Mouse (Mus musculus) liver, embryonic 12.5 days (tissue): ENCODE data around the gene Pigp. TPM values are rescaled to one million over a fixed set of nuclear protein-coding genes. Genes with fewer than 3 reads are reported as not detected.
"Not testable (repeated sequence)": the region's sequence is repeated elsewhere in the genome, so short reads cannot be mapped to it uniquely, and the experiment has no call there.

Experiments used
- ATAC-seq: fragments of 200-750 bp; cut with Nextera tagmentation; 2 replicates; pipeline ENCODE4 v1.8.0; 2017; ENCODE audit warnings: moderate number of reproducible peaks, mild to moderate bottlenecking, moderate library complexity
- H3K27ac ChIP-seq: fragments of 300-500 bp; sonication (generic); 2 replicates; pipeline ENCODE4 v1.5.1; 2016; ENCODE audit warnings: mild to moderate bottlenecking
- H3K27me3 ChIP-seq: fragments of 300-500 bp; sonication (generic); replicated peaks from 2 replicates; pipeline ENCODE4 v1.6.1; 2016; ENCODE audit warnings: mild to moderate bottlenecking, moderate library complexity
- H3K36me3 ChIP-seq: fragments of 300-500 bp; sonication (generic); 2 replicates; pipeline ENCODE4 v1.6.1; 2016; ENCODE audit warnings: mild to moderate bottlenecking, moderate library complexity
- H3K4me1 ChIP-seq: fragments of 300-500 bp; sonication (generic); 2 replicates; pipeline ENCODE4 v1.6.1; 2016
- H3K4me2 ChIP-seq: fragments of 300-500 bp; sonication (generic); 2 replicates; pipeline ENCODE4 v1.6.1; 2016; ENCODE audit warnings: mild to moderate bottlenecking, moderate library complexity
- H3K4me3 ChIP-seq: fragments of 300-500 bp; sonication (generic); 2 replicates; pipeline ENCODE4 v1.5.1; 2016; ENCODE audit warnings: mild to moderate bottlenecking, moderate library complexity
- H3K9ac ChIP-seq: fragments of 300-500 bp; sonication (generic); 2 replicates; pipeline ENCODE4 v1.6.1; 2016; ENCODE audit warnings: mild to moderate bottlenecking, moderate library complexity
- H3K9me3 ChIP-seq: fragments of 300-500 bp; sonication (generic); replicated peaks from 2 replicates; pipeline ENCODE4 v1.6.1; 2016; ENCODE audit warnings: mild to moderate bottlenecking, moderate library complexity
- WGBS: fragments of 180-500 bp; shearing (Covaris S2); methylation state at CpG from one replicate; pipeline ENCODE4 v1.1.7; 2016; ENCODE audit not compliant: insufficient replicate concordance; 5-methylcytosine and 5-hydroxymethylcytosine counted together
- polyA plus RNA-seq: library from polyadenylated mRNA; unstranded; fragments of >200 nt; fragmentation: Nextera tagmentation; extraction: Ambion mirVana; gene quantifications from 2 replicates; pipeline ENCODE4 v1.2.1, GENCODE M21; 2016

Pigp gene
- polyA plus RNA-seq, 1 experiment from 2014 or later: 53.7 TPM

- H3K4me2 ChIP-seq: no peak overlapping the region
- H3K27ac ChIP-seq: no peak overlapping the region
- no peaks in the 10 kb centered on the region for H3K9me3 ChIP-seq
- no peaks in the 10 kb centered on the region for H3K36me3 ChIP-seq
- no peak overlapping the region for H3K4me3 ChIP-seq
- WGBS: 28% methylated on average over 7 of the region's 7 CpGs
- no peaks in the 10 kb centered on the region for H3K27me3 ChIP-seq
- peaks cover 18% of the 10 kb centered on the region for H3K4me1 ChIP-seq
- ATAC-seq: no peak
- H3K9ac ChIP-seq: no peak overlapping the region
Observed at GRCm38 (mm10) chr16:94356046-94356445, 15.6 kb downstream of the Pigp start.

GRCm38 (mm10) chr16:94354450-94354849, 17.2 kb downstream of the Pigp start:
- H3K9me3 ChIP-seq: no peaks in the 10 kb centered on the region
- ATAC-seq: no peak
- H3K4me3 ChIP-seq: no peak overlapping the region
- no peaks in the 10 kb centered on the region for H3K27me3 ChIP-seq
- peaks cover 18% of the 10 kb centered on the region for H3K4me1 ChIP-seq
- H3K9ac ChIP-seq: no peak overlapping the region
- H3K36me3 ChIP-seq: no peaks in the 10 kb centered on the region
- no peak overlapping the region for H3K4me2 ChIP-seq
- no peak overlapping the region for H3K27ac ChIP-seq
- WGBS: 40% methylated on average over 9 of the region's 9 CpGs

- Histone ChIP-seq H3K4me1 (no peaks in the 10 kb centered on the region), H3K36me3 (no peaks in the 10 kb centered on the region), H3K4me2 (no peak overlapping the region), H3K27ac (no peak overlapping the region), H3K27me3 (no peaks in the 10 kb centered on the region), H3K9ac (no peak overlapping the region), H3K9me3 (no peaks in the 10 kb centered on the region), H3K4me3 (no peak overlapping the region)
- WGBS: 73% methylated on average over 10 of the region's 10 CpGs
- no peak for ATAC-seq
Observed at GRCm38 (mm10) chr16:94350287-94350677, 21.4 kb downstream of the Pigp start.

DNA sequence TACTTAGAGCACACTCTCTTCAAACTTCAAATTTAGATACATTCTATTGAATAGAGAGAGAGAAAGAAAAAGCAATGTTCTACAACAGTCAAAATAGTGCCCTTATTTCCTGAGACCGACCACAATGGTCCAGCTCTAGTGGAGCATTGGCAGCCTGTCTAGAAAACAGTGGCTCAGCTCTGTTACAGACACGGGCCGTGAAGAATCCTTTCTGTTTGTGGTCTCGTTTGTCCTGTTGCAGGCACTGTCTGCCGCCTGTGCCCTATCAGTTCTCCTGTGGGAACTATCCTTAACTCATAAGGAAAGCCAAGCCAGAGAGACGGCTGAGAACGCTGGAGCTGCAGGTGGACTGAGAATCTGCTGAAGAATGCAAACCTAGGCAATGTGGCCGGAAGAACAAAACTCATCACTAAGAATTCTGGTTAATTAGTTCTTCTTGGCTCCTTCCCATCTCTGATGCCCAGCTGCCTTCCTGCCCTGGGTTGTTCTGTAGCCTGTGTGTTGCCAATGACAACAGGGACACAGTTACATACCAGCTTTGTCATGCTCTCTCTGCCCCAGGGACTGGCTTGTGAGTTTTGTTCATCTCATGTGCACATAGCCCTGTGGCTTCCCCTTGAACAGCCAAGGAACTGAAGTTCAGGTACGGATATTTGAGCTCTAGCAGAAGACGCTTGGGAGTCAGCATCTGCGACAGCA, 21.9 kb downstream of the Pigp start:
- WGBS: 63% methylated on average over 11 of the region's 11 CpGs
- no peaks in the 10 kb centered on the region for H3K9me3 ChIP-seq
- ATAC-seq: no peak
- H3K4me1 ChIP-seq: no peaks in the 10 kb centered on the region
- H3K9ac ChIP-seq: no peak overlapping the region
- H3K4me2 ChIP-seq: no peak overlapping the region
- H3K36me3 ChIP-seq: no peaks in the 10 kb centered on the region
- H3K4me3 ChIP-seq: no peak overlapping the region
- no peak overlapping the region for H3K27ac ChIP-seq
- no peaks in the 10 kb centered on the region for H3K27me3 ChIP-seq

- H3K36me3 ChIP-seq: no peaks in the 10 kb centered on the region
- H3K9ac ChIP-seq: no peak overlapping the region
- H3K4me1 ChIP-seq: no peaks in the 10 kb centered on the region
- 77% methylated on average over 2 of the region's 2 CpGs for whole genome bisulfite sequencing
- no peak for ATAC-seq
- no peaks in the 10 kb centered on the region for H3K9me3 ChIP-seq
- no peak overlapping the region for H3K4me3 ChIP-seq
- no peak overlapping the region for H3K4me2 ChIP-seq
- H3K27ac ChIP-seq: no peak overlapping the region
- no peaks in the 10 kb centered on the region for H3K27me3 ChIP-seq
Observed at GRCm38 (mm10) chr16:94348779-94349178, 22.9 kb downstream of the Pigp start.

- Histone ChIP-seq H3K4me2 (no peak overlapping the region), H3K36me3 (no peaks in the 10 kb centered on the region), H3K4me3 (no peak overlapping the region), H3K27ac (no peak overlapping the region), H3K4me1 (no peaks in the 10 kb centered on the region), H3K9ac (no peak overlapping the region), H3K9me3 (no peaks in the 10 kb centered on the region), H3K27me3 (no peaks in the 10 kb centered on the region)
- ATAC-seq: no peak
- 64% methylated on average over 7 of the region's 7 CpGs for WGBS
Observed at GRCm38 (mm10) chr16:94347080-94347731, 24.4 kb downstream of the Pigp start.

- 71% methylated on average over 1 of the region's 1 CpGs for WGBS
- no peak for ATAC-seq
- no peak overlapping the region for H3K4me3 ChIP-seq
- H3K36me3 ChIP-seq: no peaks in the 10 kb centered on the region
- no peaks in the 10 kb centered on the region for H3K4me1 ChIP-seq
- H3K9ac ChIP-seq: no peak overlapping the region
- no peaks in the 10 kb centered on the region for H3K9me3 ChIP-seq
- no peak overlapping the region for H3K4me2 ChIP-seq
- no peak overlapping the region for H3K27ac ChIP-seq
- H3K27me3 ChIP-seq: no peaks in the 10 kb centered on the region
Observed at GRCm38 (mm10) chr16:94345733-94346132, 25.9 kb downstream of the Pigp start.

DNA sequence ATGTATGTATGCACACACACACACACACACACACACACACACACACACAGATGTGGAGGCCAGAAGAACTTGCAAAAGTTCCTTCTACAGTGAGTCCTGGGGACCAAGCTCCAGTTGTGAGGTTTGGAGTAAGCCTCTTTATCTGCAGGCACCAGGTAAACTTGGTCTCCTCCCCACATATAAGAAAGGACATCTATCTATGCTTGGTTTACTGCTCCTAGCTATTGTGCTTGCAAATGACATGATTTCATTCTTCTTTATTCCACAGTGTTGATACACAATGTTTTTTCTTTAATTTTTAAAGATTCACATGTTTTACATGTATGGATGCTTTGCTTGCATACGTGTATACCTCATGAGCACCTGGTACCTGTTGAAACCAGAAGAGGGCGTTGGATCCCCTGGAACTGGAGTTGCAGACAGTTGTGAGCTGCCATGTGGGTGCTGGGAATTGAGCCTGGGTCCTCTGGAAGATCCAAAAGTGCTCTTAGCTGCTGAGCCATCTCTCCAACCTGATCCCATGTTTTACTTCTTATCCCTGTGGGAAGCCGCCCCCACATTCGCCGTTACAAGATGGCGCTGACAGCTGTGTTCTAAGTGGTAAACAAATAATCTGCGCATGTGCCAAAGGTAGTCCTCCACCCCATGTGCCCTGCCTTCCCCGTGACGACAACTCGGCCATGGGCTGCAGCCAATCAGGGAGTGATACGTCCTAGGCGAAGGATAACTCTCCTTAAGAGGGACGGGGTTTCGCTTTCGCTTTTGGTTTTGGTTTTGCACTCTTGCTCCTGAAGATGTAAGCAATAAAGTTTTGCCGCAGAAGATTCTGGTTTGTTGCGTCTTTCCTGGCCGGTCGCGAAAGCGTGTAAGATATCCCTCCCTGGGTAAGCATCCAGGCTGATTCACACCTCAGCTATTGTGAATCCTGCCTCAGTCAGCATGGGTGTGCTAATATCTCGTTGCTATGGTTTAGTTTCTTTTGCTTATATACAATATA, 32.2 kb downstream of the Pigp start:
- ATAC-seq, H3K9ac ChIP-seq, H3K9me3 ChIP-seq, H3K4me2 ChIP-seq, H3K4me3 ChIP-seq, H3K27ac ChIP-seq, H3K27me3 ChIP-seq, H3K36me3 ChIP-seq, H3K4me1 ChIP-seq: not testable (repeated sequence)
- WGBS: 86% methylated on average over 21 of the region's 22 CpGs

DNA sequence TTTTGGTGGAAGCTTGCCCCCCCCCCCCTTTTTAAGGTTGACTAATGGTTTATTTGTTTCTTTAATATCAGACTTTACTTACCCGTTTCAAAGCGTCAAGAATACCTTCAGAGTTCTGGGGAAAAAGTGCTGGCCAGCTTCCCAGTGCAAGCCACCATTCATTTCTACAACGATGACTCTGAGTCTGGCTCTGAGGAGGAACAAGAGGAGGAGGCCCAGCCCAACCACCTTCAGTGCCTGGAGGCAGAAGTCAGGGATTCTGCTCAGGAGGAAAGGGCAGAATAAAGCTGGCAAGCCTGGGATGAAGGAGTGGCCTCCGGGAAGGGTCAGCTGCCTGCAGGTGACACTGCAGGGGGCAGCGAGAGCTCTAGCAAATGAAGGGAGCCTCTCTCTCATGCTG, 36.0 kb downstream of the Pigp start:
- no peaks in the 10 kb centered on the region for H3K36me3 ChIP-seq
- ATAC-seq: no peak
- peaks cover 16% of the 10 kb centered on the region; the same call in 1 of the 2 replicates for H3K27me3 ChIP-seq
- no peak overlapping the region for H3K4me2 ChIP-seq
- H3K4me3 ChIP-seq: no peak overlapping the region
- H3K4me1 ChIP-seq: no peaks in the 10 kb centered on the region
- no peak overlapping the region for H3K27ac ChIP-seq
- H3K9me3 ChIP-seq: no peaks in the 10 kb centered on the region
- WGBS: 62% methylated on average over 5 of the region's 5 CpGs
- no peak overlapping the region for H3K9ac ChIP-seq

GRCm38 (mm10) chr16:94331886-94332252, 39.8 kb downstream of the Pigp start:
- Histone ChIP-seq H3K27ac (no peak overlapping the region), H3K36me3 (no peaks in the 10 kb centered on the region), H3K27me3 (peaks cover 45% of the 10 kb centered on the region), H3K4me1 (peaks cover 23% of the 10 kb centered on the region), H3K9me3 (no peaks in the 10 kb centered on the region), H3K4me2 (no peak overlapping the region), H3K4me3 (no peak overlapping the region), H3K9ac (no peak overlapping the region)
- ATAC-seq: 0 out of 2 replicates have a peak, but pooled peaks have one; percentile 42
- WGBS: 46% methylated on average over 5 of the region's 5 CpGs

GRCm38 (mm10) chr16:94331233-94331885, 40.3 kb downstream of the Pigp start:
- 0 out of 2 replicates have a peak, but pooled peaks have one; percentile 9 for ATAC-seq

More at GRCm38 (mm10) chr16:94331233-94331885, 40.3 kb downstream of the Pigp start:
- Histone ChIP-seq H3K4me2 (no peak overlapping the region), H3K4me1 (peaks cover 26% of the 10 kb centered on the region), H3K9ac (no peak overlapping the region), H3K27me3 (peaks cover 45% of the 10 kb centered on the region), H3K9me3 (no peaks in the 10 kb centered on the region), H3K36me3 (no peaks in the 10 kb centered on the region), H3K27ac (no peak overlapping the region), H3K4me3 (no peak overlapping the region)
- WGBS: 60% methylated on average over 9 of the region's 9 CpGs
